Comparison of ENCODE assay signal across 8 mouse cellular contexts in genomic region chr12:70144637-70145448, GRCm38 (mm10). TPM values are rescaled to one million over a fixed set of nuclear protein-coding genes. Genes with fewer than 3 reads are reported as not detected.
DNase-seq lines count a peak whose midpoint lies in the region; ATAC-seq and TF ChIP-seq lines count a peak whose summit lies in the region.

No protein-coding gene starts in this region.

- H3K36me3 ChIP-seq in embryonic facial prominence, embryonic 14.5 days (ENCODE audit: control insufficient read depth, insufficient read depth, low read length): no peaks in the 10 kb centered on the region

- H3K9ac ChIP-seq in embryonic facial prominence, embryonic 14.5 days (ENCODE audit: low read depth, low read length): no peak overlapping the region

- DNase-seq in gastrocnemius, postnatal 10 days: peak; percentile 39
- DNase-seq in gastrocnemius, adult 8-10 months (ENCODE audit: low spot score in 2 of 2): no peak
- peak; percentile 56 for DNase-seq in embryonic facial prominence, embryonic 14.5 days (ENCODE audit: low spot score)
- peak; percentile 55 for DNase-seq in layer of hippocampus, adult 9-10 months (ENCODE audit: low spot score)
- DNase-seq in lung, postnatal 10 days: peak; percentile 79
- peak; percentile 42 for DNase-seq in spleen, adult 12 weeks (ENCODE audit: low spot score)

- H3K9me3 ChIP-seq in embryonic facial prominence, embryonic 14.5 days (ENCODE audit: control insufficient read depth, low read length): no peaks in the 10 kb centered on the region

- peak; percentile 35; the same call in 1 of the 2 replicates for ATAC-seq in embryonic facial prominence, embryonic 14.5 days (ENCODE audit: low read depth)
- ATAC-seq in hematopoietic stem cell, adult 5-6 weeks (replicated peaks in 1 of 2; ENCODE audit: insufficient read depth in 1 of 2, low FRiP score in 2 of 2, low TSS enrichment in 1 of 2, low read depth in 1 of 2, poor library complexity in 2 of 2, severe bottlenecking in 2 of 2): peak; percentile 23 to 41; a peak in 2 of 4 replicates

- TF ChIP-seq CTCF in bone marrow, adult 2 months (IDR thresholded peaks at IDR 0.05; ENCODE audit: control insufficient read depth, insufficient read depth, low read length): peak; percentile 39

- H3K4me3 ChIP-seq in bone marrow, adult 2 months (replicated peaks; ENCODE audit: control insufficient read depth, low read depth, low read length): no peak overlapping the region
- H3K4me3 ChIP-seq in embryonic facial prominence, embryonic 14.5 days (ENCODE audit: low read depth, low read length): no peak overlapping the region

- peaks cover 4% of the 10 kb centered on the region for H3K4me1 ChIP-seq in bone marrow, adult 2 months (ENCODE audit: control insufficient read depth, insufficient read depth, low read length)
- H3K4me1 ChIP-seq in embryonic facial prominence, embryonic 14.5 days (ENCODE audit: control insufficient read depth, insufficient read depth, low read length): peaks cover 15% of the 10 kb centered on the region

- no peaks in the 10 kb centered on the region for H3K27me3 ChIP-seq in embryonic facial prominence, embryonic 14.5 days (replicated peaks; ENCODE audit: control insufficient read depth, insufficient read depth, low read length)

- no peak for TF ChIP-seq POLR2A in bone marrow, adult 2 months (IDR thresholded peaks at IDR 0.05; ENCODE audit: borderline replicate concordance, control insufficient read depth, low read depth, low read length)

- 37% methylated on average over 20 of the region's 20 CpGs for WGBS in bone marrow, adult 2 months
- WGBS in embryonic facial prominence, embryonic 14.5 days: 39% methylated on average over 20 of the region's 20 CpGs

- H3K27ac ChIP-seq in bone marrow, adult 2 months (ENCODE audit: control insufficient read depth, insufficient read depth, low read depth, low read length, poor library complexity): no peak overlapping the region
- H3K27ac ChIP-seq in embryonic facial prominence, embryonic 14.5 days (replicated peaks; ENCODE audit: low read depth, low read length): peak overlapping the region; percentile 81

- H3K4me2 ChIP-seq in embryonic facial prominence, embryonic 14.5 days (ENCODE audit: low read depth, low read length): 0 out of 2 replicates have a peak overlapping the region, but pooled peaks have one; percentile 23

RNA-seq across cellular contexts. Expression of gene Abhd12b, which starts 9.1 kb away (rescaled TPM):
- not detected for total RNA-seq in gastrocnemius, postnatal 10 days (2021)
- total RNA-seq in gastrocnemius, adult 8-10 months (2022): not detected
- 1.6 TPM in 1 of 2 replicates, not detected in the other for polyA plus RNA-seq in bone marrow, adult 2 months (2011; ENCODE audit: insufficient read depth, insufficient read length, low replicate concordance, missing spikeins)
- polyA plus RNA-seq in embryonic facial prominence, embryonic 14.5 days (2014; fragmentation: Nextera tagmentation; extraction: Ambion mirVana): 0.17 and 0.39 TPM in 2 replicates
- total RNA-seq in hematopoietic stem cell, adult 5-6 weeks (2017): not detected in 2 replicates

RNA-seq across cellular contexts. Expression of gene Nin, which starts 31.3 kb away (rescaled TPM):
- total RNA-seq in gastrocnemius, postnatal 10 days (2021): 10 to 100 TPM; 30.3 to 33.4 TPM
- total RNA-seq in gastrocnemius, adult 8-10 months (2022): 10 to 100 TPM; 26.3 to 45.2 (median 31.7) TPM
- polyA plus RNA-seq in bone marrow, adult 2 months (2011; ENCODE audit: insufficient read depth, insufficient read length, low replicate concordance, missing spikeins): 19.3 and 28.5 TPM in 2 replicates
- 17.0 and 19.2 TPM in 2 replicates for polyA plus RNA-seq in embryonic facial prominence, embryonic 14.5 days (2014; fragmentation: Nextera tagmentation; extraction: Ambion mirVana)
- 51.4 and 90.5 TPM in 2 replicates for total RNA-seq in hematopoietic stem cell, adult 5-6 weeks (2017)

Comparison
In these comparisons a context has a peak if more than half of its experiments do, and no peak if none do; other contexts are left out.
1. DNase-seq: peak in gastrocnemius, postnatal 10 days (single experiment), embryonic facial prominence, embryonic 14.5 days (single experiment), layer of hippocampus, adult 9-10 months (single experiment), lung, postnatal 10 days (single experiment) and spleen, adult 12 weeks (single experiment); none in gastrocnemius, adult 8-10 months (0 of 2).